Mouse (Mus musculus): Measurements from ENCODE around the gene Shpk.

DNA sequence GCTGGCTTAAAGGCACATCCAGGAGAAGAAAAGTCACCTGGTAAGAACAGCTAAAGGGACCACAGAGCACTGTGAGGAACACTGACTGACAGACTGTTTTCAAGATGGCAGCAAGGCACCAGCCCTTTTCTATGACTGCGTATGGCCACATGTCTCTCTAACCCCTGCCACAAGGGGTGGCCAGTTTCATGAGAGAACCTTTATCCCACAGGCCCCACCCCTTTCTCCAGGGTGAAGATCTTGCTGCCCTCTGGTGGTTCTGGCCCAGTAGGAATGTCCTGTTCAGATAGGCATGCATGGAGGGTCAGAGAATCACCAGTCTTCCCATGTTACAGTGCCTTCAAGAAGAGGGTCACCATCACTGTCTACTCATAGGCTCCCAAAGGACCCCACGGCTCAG is 24.7 kb downstream of the Shpk start:
- TF ChIP-seq ZNF384 (IDR thresholded peaks at IDR 0.05; ENCODE audit: low read depth, low read length) (no peak), HCFC1 (IDR thresholded peaks at IDR 0.05; ENCODE audit: borderline replicate concordance, insufficient read depth, low read length) (no peak), ZC3H11A (IDR thresholded peaks at IDR 0.05; ENCODE audit: borderline replicate concordance, low read depth, low read length) (no peak), CHD2 (IDR thresholded peaks at IDR 0.05; ENCODE audit: low read depth, low read length) (no peak), MAFK (IDR thresholded peaks at IDR 0.05; ENCODE audit: insufficient read depth, low read depth, low read length) (no peak)

Data from ES-E14 (cell line).